Mouse (Mus musculus) adrenal gland, postnatal 36 days (tissue): ENCODE data around the gene Add2. TPM values are rescaled to one million over a fixed set of nuclear protein-coding genes. Genes with fewer than 3 reads are reported as not detected.
"Not testable (repeated sequence)": the region's sequence is repeated elsewhere in the genome, so short reads cannot be mapped to it uniquely, and the experiment has no call there.

Source experiments
- DNase-seq, 2 experiments: peaks; one replicate each; pipeline ENCODE4 v3.0.0; 2021; ENCODE audit warnings: mixed read lengths in 1 of 2
- long read RNA-seq, 2 experiments: library from polyadenylated mRNA; stranded (forward); transcript quantifications; one replicate each; pipeline ENCODE4 v2.0.0; 2021; ENCODE audit warnings: borderline sequencing depth in 2 of 2
- total RNA-seq, 2 experiments: library from RNA; stranded (reverse); gene quantifications; 2 replicates each; pipeline ENCODE4 v1.2.3; 2021

The Add2 gene
- total RNA-seq = 1 to 10 TPM; 1.3 to 1.9 TPM
- long read RNA-seq, experiment 1 = 0 reads
- long read RNA-seq, experiment 2 = 0 reads

DNA sequence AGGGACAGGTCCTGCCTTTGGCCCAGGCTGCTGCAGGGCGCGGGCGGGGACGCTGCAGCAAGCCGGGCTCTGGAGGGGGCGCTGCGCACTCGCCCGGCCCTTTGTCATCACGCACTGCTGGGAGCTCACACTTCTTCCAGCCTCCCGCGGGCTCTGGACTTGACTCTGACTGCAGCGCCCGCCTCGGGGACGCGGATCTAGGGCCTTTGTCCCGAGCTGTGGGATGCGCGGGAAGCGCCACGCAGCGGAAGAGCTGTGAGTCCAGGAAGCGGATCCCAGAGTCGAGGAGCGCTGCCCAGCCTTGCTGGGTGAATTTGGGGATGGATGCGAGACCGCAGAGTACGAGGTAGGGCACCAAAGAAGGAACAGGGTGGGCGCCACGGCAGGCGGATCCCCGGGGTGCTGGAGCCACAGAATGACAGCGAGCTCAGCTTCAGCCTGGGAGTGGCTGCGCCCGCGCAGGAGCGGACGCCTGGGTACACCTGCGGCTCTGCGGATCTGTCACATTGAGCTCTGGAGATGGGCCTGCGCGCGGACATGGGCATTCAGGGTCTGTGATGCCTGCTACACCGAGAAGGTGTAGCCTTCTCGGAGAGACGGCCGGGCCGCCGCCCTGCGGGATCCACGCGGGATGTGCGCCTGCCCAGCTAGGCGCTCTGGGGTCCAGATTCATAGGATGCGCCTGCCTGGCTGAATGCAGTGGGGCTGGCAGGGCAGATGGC lies at the start of gene Add2:
Gene Add2, plus strand, starts transcription at position 81 of the 722 bp plus-strand sequence.
- DNase-seq = peak; percentile 21 to 35

- not testable (repeated sequence) for DNase-seq
Measured at GRCm38 (mm10) chr6:85978736-85979135, 49.7 kb upstream of the Add2 start.

DNA sequence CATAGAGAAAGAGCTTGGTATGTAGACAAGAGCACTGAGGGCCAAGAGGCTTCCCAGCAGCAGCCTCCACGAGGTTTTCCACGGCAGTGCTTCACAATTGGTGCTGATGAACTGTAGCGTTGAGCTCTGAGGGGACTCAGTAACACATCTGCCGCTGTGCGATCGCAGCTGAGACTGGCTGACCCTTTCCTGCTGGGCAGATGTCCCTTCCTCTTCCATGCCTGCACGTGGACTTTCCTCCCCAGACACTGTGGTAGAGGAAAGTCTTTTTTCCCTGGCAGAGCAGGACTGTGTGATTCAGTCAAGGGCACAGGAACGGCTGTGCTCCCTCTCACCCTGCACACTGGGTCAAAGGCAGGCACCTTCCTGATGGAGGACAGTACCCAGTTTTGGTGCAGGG lies 44.1 kb upstream of the Add2 start:
- DNase-seq = no peak

- DNase-seq = not testable (repeated sequence)
Measured at GRCm38 (mm10) chr6:85989570-85989969, 38.9 kb upstream of the Add2 start.

GRCm38 (mm10) chr6:85990774-85991173 lies 37.7 kb upstream of the Add2 start:
- DNase-seq = not testable (repeated sequence)

GRCm38 (mm10) chr6:86003405-86003925 lies 25.0 kb upstream of the Add2 start:
- DNase-seq = peak in 1 of 2 experiments; percentile 27

DNA sequence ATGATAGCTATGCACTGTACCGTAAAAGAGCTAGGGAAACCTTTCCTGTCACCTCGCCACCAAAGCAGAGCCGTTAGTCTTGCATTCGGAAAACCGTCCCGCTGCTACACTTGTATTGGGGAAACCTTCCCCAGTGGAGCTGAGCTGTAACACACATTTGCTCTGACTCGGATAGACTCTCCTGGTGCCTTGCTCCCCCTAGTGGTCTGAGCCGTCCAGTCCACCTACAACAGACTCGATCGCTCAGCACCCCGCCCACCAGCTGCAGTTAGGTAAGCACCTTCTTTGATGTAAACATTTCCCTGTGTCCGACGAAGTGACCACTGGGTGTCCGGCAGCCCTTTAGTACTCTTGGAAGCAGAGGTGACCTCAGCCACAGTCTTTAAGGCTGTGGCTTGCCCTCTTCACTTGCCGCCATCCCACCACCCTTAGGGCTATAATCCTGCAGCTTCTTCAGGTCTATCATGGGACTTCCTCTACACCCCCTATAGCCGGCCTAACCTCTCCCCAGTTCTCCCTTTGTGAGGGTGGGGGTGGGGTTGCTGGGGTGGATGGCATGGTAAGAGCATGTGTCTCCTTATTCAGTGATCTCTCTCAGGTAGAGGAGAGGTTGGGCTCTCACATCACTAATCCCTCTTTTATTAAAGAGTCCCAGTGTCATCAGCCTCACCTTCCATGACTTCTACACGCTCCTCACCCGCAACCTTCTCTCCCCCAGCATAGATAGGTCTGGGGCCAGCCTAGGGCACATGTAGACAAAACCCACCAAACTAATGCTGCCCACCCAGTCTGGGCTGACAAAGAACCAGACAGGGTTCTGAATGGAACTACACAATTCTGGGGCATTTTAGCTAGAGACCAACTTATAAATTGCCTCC lies 24.0 kb upstream of the Add2 start:
- DNase-seq = peak; percentile 76 to 85

DNA sequence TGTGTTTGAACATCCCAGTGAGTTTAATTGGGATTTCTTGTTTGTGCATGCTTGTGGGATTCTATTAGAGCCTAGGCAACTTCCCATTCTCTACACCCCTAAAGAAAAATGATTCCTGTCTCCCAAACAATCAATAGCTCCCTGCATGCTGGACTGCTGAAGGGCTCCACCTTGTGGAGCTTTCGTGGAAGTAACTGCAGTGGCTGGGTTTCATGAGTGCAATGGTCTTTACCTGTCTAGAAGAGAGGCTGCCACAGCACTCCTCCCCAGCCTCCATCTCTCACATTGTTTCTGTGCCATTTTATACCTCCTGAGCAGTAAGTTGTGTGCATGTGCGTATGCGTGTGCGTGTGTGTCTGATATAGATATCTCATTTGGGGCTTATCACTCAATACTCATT lies 18.5 kb upstream of the Add2 start:
- peak; percentile 53 to 69 for DNase-seq

- peak; percentile 9 to 24 for DNase-seq
Measured at GRCm38 (mm10) chr6:86014812-86015211, 13.7 kb upstream of the Add2 start.

- no peak for DNase-seq
Measured at GRCm38 (mm10) chr6:86015871-86016270, 12.6 kb upstream of the Add2 start, which contains the start of gene Figla. TSS of gene Figla (plus strand) at chr6:86016171.

GRCm38 (mm10) chr6:86016793-86017350 lies 11.6 kb upstream of the Add2 start:
- no peak for DNase-seq

GRCm38 (mm10) chr6:86019415-86020237 lies 8.9 kb upstream of the Add2 start:
- DNase-seq = no peak

DNA sequence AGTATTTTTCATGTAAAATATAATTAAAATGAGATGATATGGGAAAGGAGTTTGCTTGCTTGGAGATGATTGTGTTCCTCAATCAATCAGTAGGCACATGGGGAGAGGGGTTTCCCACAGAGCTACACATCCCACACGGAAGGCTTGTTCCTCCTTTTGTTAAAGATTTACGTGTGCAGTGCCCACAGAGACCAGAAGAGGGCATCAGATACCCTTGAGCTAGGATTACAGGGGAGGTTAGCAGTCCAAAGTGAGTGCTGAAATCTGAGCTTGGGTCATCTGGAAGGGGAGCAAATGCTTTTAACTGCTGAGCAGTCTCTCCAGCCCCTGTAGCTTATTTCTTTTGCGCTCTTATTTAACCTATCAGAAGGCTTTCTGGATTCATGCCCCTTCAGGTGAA lies 7.5 kb upstream of the Add2 start:
- DNase-seq = peak; percentile 36 to 41

GRCm38 (mm10) chr6:86026632-86027292 lies 1.7 kb upstream of the Add2 start:
- DNase-seq = no peak

DNA sequence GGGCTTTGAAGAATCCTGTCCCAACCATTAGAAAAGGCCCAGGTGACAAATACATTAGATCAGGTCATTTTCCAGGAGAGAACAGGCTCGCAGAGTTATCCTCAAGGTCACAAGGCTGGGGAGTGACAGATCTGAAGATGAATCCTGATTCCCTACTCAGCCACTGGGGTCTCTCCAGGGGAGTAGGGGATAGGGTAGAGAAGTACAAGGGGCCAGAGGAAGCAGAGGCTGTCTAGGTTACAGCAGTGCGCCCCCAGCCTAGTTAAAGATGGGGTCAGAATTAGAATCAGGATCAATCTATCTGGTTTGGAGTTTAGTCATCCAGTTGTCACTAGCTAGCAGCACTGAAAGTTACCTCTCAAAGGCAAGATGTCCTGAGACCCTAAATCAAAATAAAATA lies 331 bp upstream of the Add2 start:
- no peak for DNase-seq

DNA sequence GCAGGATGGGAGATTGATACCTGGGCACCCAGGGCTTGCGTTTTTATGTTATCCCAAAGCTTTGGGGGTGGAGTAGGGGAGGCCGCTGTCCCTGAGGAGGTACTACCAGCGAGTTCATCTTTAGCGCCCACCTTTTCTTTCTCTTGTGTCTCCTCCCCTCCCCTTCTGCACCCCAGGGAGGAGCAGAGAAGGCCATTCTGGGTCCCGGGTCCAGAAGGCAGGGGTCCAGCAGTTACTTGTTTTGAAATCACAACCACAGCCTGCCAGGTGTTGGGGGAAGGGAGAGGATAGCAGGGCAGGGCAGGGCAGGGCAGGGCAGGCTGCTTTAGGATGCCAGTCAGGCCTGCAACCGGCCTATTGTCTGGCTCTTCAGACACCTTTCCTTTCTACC lies 837 bp downstream of the Add2 start:
- no peak for DNase-seq

DNA sequence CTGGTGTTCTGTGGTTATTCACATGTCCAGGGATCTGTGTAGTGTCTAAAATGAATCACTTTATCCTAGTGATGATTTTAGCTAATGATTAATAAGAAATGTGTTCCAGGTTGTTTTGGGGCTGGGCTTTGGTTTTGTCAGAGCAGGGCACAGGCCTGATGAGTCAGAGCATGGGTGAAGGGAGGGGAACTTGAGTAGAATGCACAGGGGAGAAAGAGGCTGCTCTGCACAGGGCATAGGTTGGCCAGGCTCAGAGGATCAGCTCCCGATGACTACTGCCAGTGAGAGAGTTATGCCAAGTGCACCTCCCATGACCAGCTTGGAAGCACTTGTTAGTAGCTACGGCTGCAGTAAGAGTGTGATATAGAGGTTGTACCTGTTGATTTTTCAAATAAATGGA lies 3.0 kb downstream of the Add2 start:
- DNase-seq = no peak

- no peak for DNase-seq
Measured at GRCm38 (mm10) chr6:86033635-86034034, 5.2 kb downstream of the Add2 start.

- no peak for DNase-seq
Measured at GRCm38 (mm10) chr6:86038901-86039300, 10.4 kb downstream of the Add2 start.

DNA sequence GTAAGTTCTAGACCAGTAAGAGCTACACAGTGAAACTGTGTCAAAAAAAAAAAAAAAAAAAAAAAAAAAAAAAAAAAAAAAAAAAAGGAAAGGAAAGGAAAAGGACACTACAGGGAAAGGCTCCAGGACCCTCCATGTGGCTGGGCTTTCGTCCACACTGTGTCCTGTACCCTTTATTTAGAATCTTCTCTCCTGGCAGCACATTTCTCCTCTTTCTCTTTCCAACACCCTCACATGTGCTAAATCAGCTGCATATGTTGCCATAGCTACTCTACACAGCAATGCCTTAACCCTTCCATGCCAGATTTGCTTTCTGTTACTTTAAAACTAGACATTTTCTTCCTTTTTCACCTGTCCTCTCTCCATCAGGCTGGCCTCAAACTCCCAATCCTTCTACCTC lies 11.7 kb downstream of the Add2 start:
- DNase-seq = no peak

GRCm38 (mm10) chr6:86047510-86047909 lies 19.0 kb downstream of the Add2 start:
- no peak for DNase-seq
